In genomic region chr19:5831958-5832320, GRCm38 (mm10) we compare ENCODE assay signal across 16 mouse cellular contexts. TPM values are rescaled to one million over a fixed set of nuclear protein-coding genes. Genes with fewer than 3 reads are reported as not detected.
DNase-seq lines count a peak whose midpoint lies in the region; ATAC-seq and TF ChIP-seq lines count a peak whose summit lies in the region.
"Had no signal": no experiment of that assay in that cellular context is flagged by ENCODE, and none has a peak within 500 bp of the region (broad histone marks: within the 10 kb centered on the region; RNA-seq: fewer than 3 reads in every experiment).

No protein-coding gene starts in this region.

- peak overlapping the region; percentile 29; the same call in 1 of the 2 replicates for H3K27ac ChIP-seq in intestine, embryonic 16.5 days (ENCODE audit: low read length)
- no peak overlapping the region for H3K27ac ChIP-seq in intestine, embryonic 15.5 days
- peak overlapping the region; percentile 12; the same call in 1 of the 2 replicates for H3K27ac ChIP-seq in lung, embryonic 16.5 days (ENCODE audit: low read length)
- H3K27ac ChIP-seq in small intestine, adult 2 months (ENCODE audit: insufficient read depth, low read depth, low read length) = peak overlapping the region; percentile 62
- H3K27ac ChIP-seq in hindbrain, embryonic 12.5 days = no peak overlapping the region
- H3K27ac ChIP-seq: embryonic facial prominence, embryonic 12.5 days; liver, embryonic 14.5 days; neural tube, embryonic 12.5 days had no signal

- no peaks in the 10 kb centered on the region for H3K27me3 ChIP-seq in intestine, embryonic 16.5 days (replicated peaks; ENCODE audit: control insufficient read depth, insufficient read depth, low read length)
- H3K27me3 ChIP-seq in intestine, embryonic 15.5 days (replicated peaks) = no peaks in the 10 kb centered on the region
- no peaks in the 10 kb centered on the region for H3K27me3 ChIP-seq in lung, embryonic 16.5 days (ENCODE audit: control insufficient read depth, insufficient read depth, low read depth, low read length)
- no peaks in the 10 kb centered on the region for H3K27me3 ChIP-seq in small intestine, adult 2 months (ENCODE audit: control insufficient read depth, insufficient read depth, low read length)
- no peaks in the 10 kb centered on the region for H3K27me3 ChIP-seq in hindbrain, embryonic 12.5 days
- H3K27me3 ChIP-seq: embryonic facial prominence, embryonic 12.5 days; neural tube, embryonic 12.5 days; Patski had no signal

- no peak overlapping the region for H3K9ac ChIP-seq in intestine, embryonic 16.5 days (ENCODE audit: low read depth, low read length)
- no peak overlapping the region for H3K9ac ChIP-seq in intestine, embryonic 15.5 days
- H3K9ac ChIP-seq in lung, embryonic 16.5 days (ENCODE audit: low read length) = no peak overlapping the region
- H3K9ac ChIP-seq in hindbrain, embryonic 12.5 days = no peak overlapping the region
- H3K9ac ChIP-seq: embryonic facial prominence, embryonic 12.5 days; liver, embryonic 14.5 days; neural tube, embryonic 12.5 days had no signal

- WGBS in intestine, embryonic 16.5 days = 74% methylated on average over 4 of the region's 4 CpGs
- WGBS in intestine, embryonic 15.5 days = 73% methylated on average over 4 of the region's 4 CpGs
- 75% methylated on average over 4 of the region's 4 CpGs for WGBS in lung, embryonic 16.5 days
- WGBS in small intestine, adult 2 months = 48% methylated on average over 4 of the region's 4 CpGs
- 86% methylated on average over 4 of the region's 4 CpGs for WGBS in hindbrain, embryonic 12.5 days

- peak; percentile 43; the same call in 1 of the 2 replicates for ATAC-seq in intestine, embryonic 16.5 days
- no peak for ATAC-seq in intestine, embryonic 15.5 days
- no peak for ATAC-seq in lung, embryonic 16.5 days (ENCODE audit: low read depth)
- ATAC-seq in hindbrain, embryonic 12.5 days (ENCODE audit: low FRiP score) = no peak
- ATAC-seq: Patski had no signal

- no peak overlapping the region for H3K4me2 ChIP-seq in intestine, embryonic 16.5 days (ENCODE audit: low read depth, low read length)
- no peak overlapping the region for H3K4me2 ChIP-seq in intestine, embryonic 15.5 days (replicated peaks)
- no peak overlapping the region for H3K4me2 ChIP-seq in lung, embryonic 16.5 days (ENCODE audit: low read depth, low read length)
- H3K4me2 ChIP-seq in hindbrain, embryonic 12.5 days (replicated peaks) = no peak overlapping the region
- H3K4me2 ChIP-seq: embryonic facial prominence, embryonic 12.5 days; neural tube, embryonic 12.5 days had no signal

- H3K36me3 ChIP-seq in intestine, embryonic 16.5 days (ENCODE audit: control insufficient read depth, insufficient read depth, low read length) = no peaks in the 10 kb centered on the region
- H3K36me3 ChIP-seq in intestine, embryonic 15.5 days = no peaks in the 10 kb centered on the region
- H3K36me3 ChIP-seq in lung, embryonic 16.5 days (ENCODE audit: control insufficient read depth, insufficient read depth, low read length) = no peaks in the 10 kb centered on the region
- peaks cover 18% of the 10 kb centered on the region for H3K36me3 ChIP-seq in small intestine, adult 2 months (ENCODE audit: control insufficient read depth, insufficient read depth, low read length)
- H3K36me3 ChIP-seq in hindbrain, embryonic 12.5 days = no peaks in the 10 kb centered on the region
- H3K36me3 ChIP-seq: embryonic facial prominence, embryonic 12.5 days; neural tube, embryonic 12.5 days had no signal

- no peaks in the 10 kb centered on the region for H3K9me3 ChIP-seq in intestine, embryonic 16.5 days (ENCODE audit: control insufficient read depth, low read length)
- no peaks in the 10 kb centered on the region for H3K9me3 ChIP-seq in intestine, embryonic 15.5 days
- H3K9me3 ChIP-seq in lung, embryonic 16.5 days (ENCODE audit: control insufficient read depth, low read length) = no peaks in the 10 kb centered on the region
- H3K9me3 ChIP-seq in hindbrain, embryonic 12.5 days (replicated peaks) = no peaks in the 10 kb centered on the region
- H3K9me3 ChIP-seq: embryonic facial prominence, embryonic 12.5 days; neural tube, embryonic 12.5 days had no signal

- no peak for TF ChIP-seq POLR2A in small intestine, adult 2 months (IDR thresholded peaks at IDR 0.05; ENCODE audit: low read depth, low read length)

- TF ChIP-seq CTCF in small intestine, adult 2 months (IDR thresholded peaks at IDR 0.05; ENCODE audit: extremely low read depth, insufficient read length, insufficient replicate concordance, low read depth, low read length) = no peak

- peaks cover 11% of the 10 kb centered on the region for H3K4me1 ChIP-seq in intestine, embryonic 16.5 days (ENCODE audit: control insufficient read depth, insufficient read depth, low read length)
- peaks cover 14% of the 10 kb centered on the region; the same call in 1 of the 2 replicates for H3K4me1 ChIP-seq in intestine, embryonic 15.5 days (replicated peaks)
- H3K4me1 ChIP-seq in lung, embryonic 16.5 days (replicated peaks; ENCODE audit: control insufficient read depth, insufficient read depth, low read length) = peaks cover 17% of the 10 kb centered on the region
- H3K4me1 ChIP-seq in small intestine, adult 2 months (ENCODE audit: control insufficient read depth, insufficient read depth, insufficient read length, low read length) = peaks cover 38% of the 10 kb centered on the region
- H3K4me1 ChIP-seq in hindbrain, embryonic 12.5 days = no peaks in the 10 kb centered on the region; the same call in 1 of the 2 replicates
- H3K4me1 ChIP-seq: embryonic facial prominence, embryonic 12.5 days had no signal

- DNase-seq in adrenal gland, postnatal 36 days = peak; percentile 58 to 63
- no peak for DNase-seq in adrenal gland, adult 8-10 months
- no peak for DNase-seq in lung, postnatal 25 days (ENCODE audit: low spot score)
- DNase-seq: B cell, adult 2 months; cerebellum, adult 11-12 months; gastrocnemius, postnatal 25 days; right cerebral cortex, postnatal 14 days had no signal

- H3K4me3 ChIP-seq in intestine, embryonic 16.5 days (ENCODE audit: low read length) = no peak overlapping the region
- H3K4me3 ChIP-seq in intestine, embryonic 15.5 days (replicated peaks) = no peak overlapping the region
- H3K4me3 ChIP-seq in lung, embryonic 16.5 days (ENCODE audit: low read length) = no peak overlapping the region
- no peak overlapping the region for H3K4me3 ChIP-seq in small intestine, adult 2 months (ENCODE audit: low read depth, low read length)
- no peak overlapping the region for H3K4me3 ChIP-seq in hindbrain, embryonic 12.5 days
- H3K4me3 ChIP-seq: embryonic facial prominence, embryonic 12.5 days; neural tube, embryonic 12.5 days had no signal

RNA-seq across cellular contexts. Expression of gene Frmd8, which starts 43.1 kb away (rescaled TPM):
- 10 to 100 TPM; 35.5 to 52.6 TPM for total RNA-seq in adrenal gland, postnatal 36 days (2021)
- total RNA-seq in adrenal gland, adult 8-10 months (2022) = 10 to 100 TPM; 47.6 to 55.2 (median 53.4) TPM
- polyA plus RNA-seq in intestine, embryonic 16.5 days (2015; fragmentation: Nextera tagmentation; extraction: Ambion mirVana) = 31.1 and 31.7 TPM in 2 replicates
- 26.9 and 28.0 TPM in 2 replicates for polyA plus RNA-seq in intestine, embryonic 15.5 days (2015; fragmentation: Nextera tagmentation; extraction: Ambion mirVana)
- polyA plus RNA-seq in lung, embryonic 16.5 days (2015; fragmentation: Nextera tagmentation; extraction: Ambion mirVana) = 56.4 and 61.1 TPM in 2 replicates
- polyA plus RNA-seq in small intestine, adult 2 months (2012; rRNA removed) = 32.1 and 62.1 TPM in 2 replicates
- 28.7 and 29.9 TPM in 2 replicates for polyA plus RNA-seq in hindbrain, embryonic 12.5 days (2016; fragmentation: Nextera tagmentation; extraction: Ambion mirVana)

RNA-seq across cellular contexts. Expression of gene Slc25a45, which starts 45.7 kb away (rescaled TPM):
- 10 to 100 TPM in 1 of 2 experiments, 1 to 10 TPM in 1; 9.4 to 33.2 TPM for total RNA-seq in adrenal gland, postnatal 36 days (2021)
- 10 to 100 TPM; 12.8 to 21.7 (median 17.5) TPM for total RNA-seq in adrenal gland, adult 8-10 months (2022)
- 3.4 and 4.1 TPM in 2 replicates for polyA plus RNA-seq in intestine, embryonic 16.5 days (2015; fragmentation: Nextera tagmentation; extraction: Ambion mirVana)
- polyA plus RNA-seq in intestine, embryonic 15.5 days (2015; fragmentation: Nextera tagmentation; extraction: Ambion mirVana) = 3.5 and 4.2 TPM in 2 replicates
- 5.7 and 6.2 TPM in 2 replicates for polyA plus RNA-seq in lung, embryonic 16.5 days (2015; fragmentation: Nextera tagmentation; extraction: Ambion mirVana)
- 207 and 241 TPM in 2 replicates for polyA plus RNA-seq in small intestine, adult 2 months (2012; rRNA removed)
- 2.0 and 2.2 TPM in 2 replicates for polyA plus RNA-seq in hindbrain, embryonic 12.5 days (2016; fragmentation: Nextera tagmentation; extraction: Ambion mirVana)

Comparison
In these comparisons a context has a peak if more than half of its experiments do, and no peak if none do; other contexts are left out.
1. DNase-seq: peak in adrenal gland, postnatal 36 days (2 of 2); none in adrenal gland, adult 8-10 months (single experiment) and lung, postnatal 25 days (single experiment).
2. H3K27ac ChIP-seq: peak in intestine, embryonic 16.5 days (single experiment), lung, embryonic 16.5 days (single experiment) and small intestine, adult 2 months (single experiment); none in intestine, embryonic 15.5 days (single experiment) and hindbrain, embryonic 12.5 days (single experiment).
3. RNA of gene Slc25a45, which starts 45.7 kb away (polyA plus RNA-seq): 207 to 241 TPM in small intestine, adult 2 months; 5.7 to 6.2 TPM in lung, embryonic 16.5 days, 3.5 to 4.2 TPM in intestine, embryonic 15.5 days, 3.4 to 4.1 TPM in intestine, embryonic 16.5 days and 2.0 to 2.2 TPM in hindbrain, embryonic 12.5 days; every median in the first group is over 10 times any median in the second.